Comparison of ENCODE assay signal across 9 mouse cellular contexts in the genomic region with DNA sequence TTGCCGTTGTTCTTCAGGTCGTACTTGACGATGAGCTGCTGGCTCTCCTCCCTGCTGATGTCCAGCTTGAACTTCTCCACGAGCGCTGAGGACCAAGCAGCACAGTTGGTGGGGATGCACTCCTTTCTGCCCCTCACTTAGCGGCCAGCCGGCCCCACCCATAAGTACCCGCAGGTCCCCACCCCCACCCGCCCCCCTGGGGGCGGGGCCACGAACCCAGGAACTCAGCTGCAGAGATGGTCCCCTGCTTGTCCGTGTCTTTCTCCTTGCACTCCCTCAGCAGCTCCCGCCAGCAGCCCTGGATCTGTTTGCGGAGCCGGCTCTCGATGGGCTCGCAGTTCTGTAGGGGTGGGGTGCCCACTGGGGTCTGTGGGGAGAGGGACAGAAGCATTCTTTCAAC.
DNase-seq lines count a peak whose midpoint lies in the region; ATAC-seq lines count a peak whose summit lies in the region.
"Had no signal": no experiment of that assay in that cellular context is flagged by ENCODE, and none has a peak within 500 bp of the region (broad histone marks: within the 10 kb centered on the region; RNA-seq: fewer than 3 reads in every experiment).

No protein-coding gene starts in this region.

- no peak for DNase-seq in layer of hippocampus, postnatal 25 days (ENCODE audit: extremely low spot score in 1 of 2, low spot score in 1 of 2)
- no peak for DNase-seq in layer of hippocampus, postnatal 36 days
- DNase-seq: lung, postnatal 14 days had no signal

- no peaks in the 10 kb centered on the region for H3K4me1 ChIP-seq in intestine, embryonic 15.5 days (replicated peaks)
- no peaks in the 10 kb centered on the region for H3K4me1 ChIP-seq in intestine, embryonic 16.5 days (ENCODE audit: control insufficient read depth, insufficient read depth, low read length)
- peaks cover 6% of the 10 kb centered on the region; the same call in 1 of the 2 replicates for H3K4me1 ChIP-seq in midbrain, embryonic 13.5 days (replicated peaks)
- H3K4me1 ChIP-seq in midbrain, embryonic 16.5 days (ENCODE audit: control insufficient read depth, insufficient read depth, low read length), result no peaks in the 10 kb centered on the region
- 0 out of 2 replicates have a peak, but pooled peaks cover 6% of the 10 kb centered on the region for H3K4me1 ChIP-seq in embryonic facial prominence, embryonic 13.5 days
- peaks cover 16% of the 10 kb centered on the region for H3K4me1 ChIP-seq in neural tube, embryonic 12.5 days

- peak overlapping the region; percentile 39 for H3K4me2 ChIP-seq in intestine, embryonic 15.5 days (replicated peaks)
- no peak overlapping the region for H3K4me2 ChIP-seq in intestine, embryonic 16.5 days (ENCODE audit: low read depth, low read length)
- peak overlapping the region; percentile 19; the same call in 1 of the 2 replicates for H3K4me2 ChIP-seq in midbrain, embryonic 13.5 days (replicated peaks)
- no peak overlapping the region for H3K4me2 ChIP-seq in midbrain, embryonic 16.5 days (ENCODE audit: low read length)
- H3K4me2 ChIP-seq in embryonic facial prominence, embryonic 13.5 days, result peak overlapping the region; percentile 42
- peak overlapping the region; percentile 36 for H3K4me2 ChIP-seq in neural tube, embryonic 12.5 days (replicated peaks)

- ATAC-seq in intestine, embryonic 15.5 days, result no peak
- ATAC-seq in intestine, embryonic 16.5 days, result no peak
- ATAC-seq in midbrain, embryonic 13.5 days, result no peak
- no peak for ATAC-seq in midbrain, embryonic 16.5 days
- no peak for ATAC-seq in embryonic facial prominence, embryonic 13.5 days (ENCODE audit: insufficient number of reproducible peaks, insufficient read depth, low FRiP score, low TSS enrichment, low read depth)
- no peak for ATAC-seq in neural tube, embryonic 12.5 days (ENCODE audit: low FRiP score, low read depth)

- WGBS in intestine, embryonic 15.5 days, result 5% methylated on average over 17 of the region's 17 CpGs
- WGBS in intestine, embryonic 16.5 days, result 7% methylated on average over 17 of the region's 17 CpGs
- 8% methylated on average over 17 of the region's 17 CpGs for WGBS in midbrain, embryonic 13.5 days
- WGBS in midbrain, embryonic 16.5 days, result 8% methylated on average over 17 of the region's 17 CpGs
- 8% methylated on average over 17 of the region's 17 CpGs for WGBS in embryonic facial prominence, embryonic 13.5 days
- WGBS in neural tube, embryonic 12.5 days, result 9% methylated on average over 17 of the region's 17 CpGs

- H3K4me3 ChIP-seq in intestine, embryonic 15.5 days (replicated peaks), result no peak overlapping the region
- no peak overlapping the region for H3K4me3 ChIP-seq in intestine, embryonic 16.5 days (ENCODE audit: low read length)
- no peak overlapping the region for H3K4me3 ChIP-seq in midbrain, embryonic 13.5 days (replicated peaks)
- no peak overlapping the region for H3K4me3 ChIP-seq in midbrain, embryonic 16.5 days (ENCODE audit: low read depth, low read length)
- H3K4me3 ChIP-seq in embryonic facial prominence, embryonic 13.5 days, result 0 out of 2 replicates have a peak overlapping the region, but pooled peaks have one; percentile 1
- H3K4me3 ChIP-seq in neural tube, embryonic 12.5 days, result no peak overlapping the region

- no peak overlapping the region for H3K9ac ChIP-seq in intestine, embryonic 15.5 days
- H3K9ac ChIP-seq in intestine, embryonic 16.5 days (ENCODE audit: low read depth, low read length), result no peak overlapping the region
- no peak overlapping the region for H3K9ac ChIP-seq in midbrain, embryonic 13.5 days (replicated peaks)
- no peak overlapping the region for H3K9ac ChIP-seq in midbrain, embryonic 16.5 days (ENCODE audit: low read depth, low read length)
- no peak overlapping the region for H3K9ac ChIP-seq in embryonic facial prominence, embryonic 13.5 days
- no peak overlapping the region for H3K9ac ChIP-seq in neural tube, embryonic 12.5 days

- no peak overlapping the region for H3K27ac ChIP-seq in intestine, embryonic 15.5 days
- no peak overlapping the region for H3K27ac ChIP-seq in intestine, embryonic 16.5 days (ENCODE audit: low read length)
- no peak overlapping the region for H3K27ac ChIP-seq in midbrain, embryonic 13.5 days
- no peak overlapping the region for H3K27ac ChIP-seq in midbrain, embryonic 16.5 days (ENCODE audit: low read length)
- H3K27ac ChIP-seq in embryonic facial prominence, embryonic 13.5 days, result no peak overlapping the region
- no peak overlapping the region for H3K27ac ChIP-seq in neural tube, embryonic 12.5 days

- no peaks in the 10 kb centered on the region for H3K36me3 ChIP-seq in intestine, embryonic 15.5 days
- no peaks in the 10 kb centered on the region for H3K36me3 ChIP-seq in intestine, embryonic 16.5 days (ENCODE audit: control insufficient read depth, insufficient read depth, low read length)
- no peaks in the 10 kb centered on the region for H3K36me3 ChIP-seq in midbrain, embryonic 13.5 days
- H3K36me3 ChIP-seq in midbrain, embryonic 16.5 days (ENCODE audit: control insufficient read depth, insufficient read depth, low read length), result no peaks in the 10 kb centered on the region
- no peaks in the 10 kb centered on the region for H3K36me3 ChIP-seq in embryonic facial prominence, embryonic 13.5 days
- H3K36me3 ChIP-seq in neural tube, embryonic 12.5 days, result no peaks in the 10 kb centered on the region

- no peaks in the 10 kb centered on the region for H3K9me3 ChIP-seq in intestine, embryonic 15.5 days
- no peaks in the 10 kb centered on the region for H3K9me3 ChIP-seq in intestine, embryonic 16.5 days (ENCODE audit: control insufficient read depth, low read length)
- no peaks in the 10 kb centered on the region for H3K9me3 ChIP-seq in midbrain, embryonic 13.5 days
- H3K9me3 ChIP-seq in midbrain, embryonic 16.5 days (replicated peaks; ENCODE audit: control insufficient read depth, low read length, poor library complexity, severe bottlenecking), result no peaks in the 10 kb centered on the region; the same call in 1 of the 2 replicates
- no peaks in the 10 kb centered on the region for H3K9me3 ChIP-seq in embryonic facial prominence, embryonic 13.5 days
- H3K9me3 ChIP-seq in neural tube, embryonic 12.5 days, result no peaks in the 10 kb centered on the region

- H3K27me3 ChIP-seq in intestine, embryonic 15.5 days (replicated peaks), result no peaks in the 10 kb centered on the region
- peaks cover 2% of the 10 kb centered on the region; the same call in 1 of the 2 replicates for H3K27me3 ChIP-seq in intestine, embryonic 16.5 days (replicated peaks; ENCODE audit: control insufficient read depth, insufficient read depth, low read length)
- peaks cover 8% of the 10 kb centered on the region for H3K27me3 ChIP-seq in midbrain, embryonic 13.5 days
- no peaks in the 10 kb centered on the region for H3K27me3 ChIP-seq in midbrain, embryonic 16.5 days (ENCODE audit: control insufficient read depth, insufficient read depth, low read depth, low read length)
- H3K27me3 ChIP-seq in embryonic facial prominence, embryonic 13.5 days, result no peaks in the 10 kb centered on the region; the same call in 1 of the 2 replicates
- H3K27me3 ChIP-seq in neural tube, embryonic 12.5 days (replicated peaks), result peaks cover 5% of the 10 kb centered on the region; the same call in 1 of the 2 replicates

Comparison
In these comparisons a context has a peak if more than half of its experiments do, and no peak if none do; other contexts are left out.
1. H3K4me2 ChIP-seq: peak in intestine, embryonic 15.5 days (single experiment), midbrain, embryonic 13.5 days (single experiment), embryonic facial prominence, embryonic 13.5 days (single experiment) and neural tube, embryonic 12.5 days (single experiment); none in intestine, embryonic 16.5 days (single experiment) and midbrain, embryonic 16.5 days (single experiment).